Mouse (Mus musculus) liver, embryonic 11.5 days (tissue): ENCODE data around the gene Gdf1. TPM values are rescaled to one million over a fixed set of nuclear protein-coding genes. Genes with fewer than 3 reads are reported as not detected.

Experiments used
- ATAC-seq: fragments of 200-750 bp; cut with Nextera tagmentation; replicated peaks from 2 replicates; pipeline ENCODE4 v1.8.0; 2017; ENCODE audit warnings: moderate number of reproducible peaks, mild to moderate bottlenecking, moderate TSS enrichment, moderate library complexity; ENCODE audit not compliant: low FRiP score
- DNase-seq: peaks from one replicate; pipeline ENCODE4 v3.0.0-alpha.2; 2017; ENCODE audit warnings: low spot score
- H3K27ac ChIP-seq: fragments of 300-500 bp; sonication (generic); 2 replicates; pipeline ENCODE4 v1.5.1; 2014; ENCODE audit warnings: mild to moderate bottlenecking, low read depth, low read length, control low read depth
- H3K27me3 ChIP-seq: fragments of 300-500 bp; sonication (generic); replicated peaks from 2 replicates; pipeline ENCODE4 v1.6.1; 2014; ENCODE audit warnings: low read length, mixed read lengths; ENCODE audit not compliant: control insufficient read depth, insufficient read depth
- H3K36me3 ChIP-seq: fragments of 300-500 bp; sonication (generic); 2 replicates; pipeline ENCODE4 v1.6.1; 2014; ENCODE audit warnings: mild to moderate bottlenecking, low read length, moderate library complexity, mixed read lengths; ENCODE audit not compliant: control insufficient read depth, insufficient read depth
- H3K4me1 ChIP-seq: fragments of 300-500 bp; sonication (generic); replicated peaks from 2 replicates; pipeline ENCODE4 v1.6.1; 2014; ENCODE audit warnings: low read length, mixed read lengths; ENCODE audit not compliant: control insufficient read depth, insufficient read depth
- H3K4me2 ChIP-seq: fragments of 300-500 bp; sonication (generic); 2 replicates; pipeline ENCODE4 v1.6.1; 2014; ENCODE audit warnings: mild to moderate bottlenecking, control low read depth, moderate library complexity
- H3K4me3 ChIP-seq: fragments of 300-500 bp; sonication (generic); 2 replicates; pipeline ENCODE4 v1.5.1; 2014; ENCODE audit warnings: low read depth, low read length, control low read depth
- H3K9ac ChIP-seq: fragments of 300-500 bp; sonication (generic); 2 replicates; pipeline ENCODE4 v1.6.1; 2014; ENCODE audit warnings: low read depth, low read length, control low read depth
- H3K9me3 ChIP-seq: fragments of 300-500 bp; sonication (generic); 2 replicates; pipeline ENCODE4 v1.6.1; 2016; ENCODE audit warnings: low read length, inconsistent platforms, mixed read lengths; ENCODE audit not compliant: control insufficient read depth
- WGBS: fragments of 180-500 bp; shearing (Covaris S2); extraction: QIAGEN DNeasy Blood & Tissue Kit; methylation state at CpG from one replicate; pipeline ENCODE4 v1.1.7; 2014; 5-methylcytosine and 5-hydroxymethylcytosine counted together
- polyA plus RNA-seq: library from polyadenylated mRNA; unstranded; fragments of >200 nt; fragmentation: Nextera tagmentation; extraction: Ambion mirVana; gene quantifications from 2 replicates; pipeline ENCODE4 v1.2.1, GENCODE M21; 2014

Gene Gdf1
- polyA plus RNA-seq, 1 experiment from 2014 or later: 2.6 TPM

DNA sequence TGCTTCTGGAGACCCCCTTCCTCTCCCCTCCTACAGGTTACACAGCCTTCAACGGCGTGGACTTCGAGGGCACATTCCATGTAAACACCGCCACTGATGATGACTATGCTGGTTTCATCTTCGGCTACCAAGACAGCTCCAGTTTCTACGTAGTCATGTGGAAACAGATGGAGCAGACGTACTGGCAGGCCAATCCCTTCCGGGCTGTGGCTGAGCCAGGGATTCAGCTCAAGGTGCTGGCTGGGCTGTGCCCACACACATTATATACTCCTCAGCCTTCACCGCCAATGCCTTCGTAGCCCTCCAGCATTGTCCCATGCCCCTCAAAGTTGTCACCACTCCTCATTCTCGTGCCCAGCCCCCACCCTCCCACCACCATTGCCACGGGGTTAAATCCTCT is 50.5 kb downstream of the Gdf1 start:
- 84% methylated on average over 12 of the region's 12 CpGs for WGBS
- Histone ChIP-seq H3K9me3 (no peaks in the 10 kb centered on the region), H3K27ac (no peak overlapping the region), H3K4me3 (no peak overlapping the region), H3K4me2 (no peak overlapping the region), H3K9ac (no peak overlapping the region), H3K27me3 (peaks cover 57% of the 10 kb centered on the region), H3K4me1 (peaks cover 14% of the 10 kb centered on the region), H3K36me3 (no peaks in the 10 kb centered on the region)
- ATAC-seq (no peak), DNase-seq (no peak)

Other genes with a start within 250 kb of the Gdf1 start
- gene Hapln4, start 246.4 kb upstream of the Gdf1 start, polyA plus RNA-seq: 0.27 and 0.64 TPM in 2 replicates
- 0.08 and 0.15 TPM in 2 replicates for gene Ncan, start 208.9 kb upstream of the Gdf1 start, polyA plus RNA-seq
- 32.9 and 35.4 TPM in 2 replicates for gene Nr2c2ap, start 198.5 kb upstream of the Gdf1 start, polyA plus RNA-seq
- gene Rfxank, start 190.7 kb upstream of the Gdf1 start, polyA plus RNA-seq: 15.2 and 16.7 TPM in 2 replicates
- gene Borcs8, start 190.3 kb upstream of the Gdf1 start, polyA plus RNA-seq: 38.6 and 46.2 TPM in 2 replicates
- gene Mef2b, start 190.1 kb upstream of the Gdf1 start, polyA plus RNA-seq: 0.45 and 0.51 TPM in 2 replicates
- gene Tmem161a, start 157.5 kb upstream of the Gdf1 start, polyA plus RNA-seq: 53.1 and 53.4 TPM in 2 replicates
- gene Slc25a42, start 117.5 kb upstream of the Gdf1 start, polyA plus RNA-seq: 7.1 and 7.9 TPM in 2 replicates
- gene Sugp2, start 95.6 kb upstream of the Gdf1 start, polyA plus RNA-seq: 33.0 and 40.8 TPM in 2 replicates
- 34.8 and 35.0 TPM in 2 replicates for gene Armc6, start 95.4 kb upstream of the Gdf1 start, polyA plus RNA-seq
- 33.9 and 37.9 TPM in 2 replicates for gene Homer3, start 47.0 kb upstream of the Gdf1 start, polyA plus RNA-seq
- 56.5 and 59.1 TPM in 2 replicates for gene Ddx49, start 27.3 kb upstream of the Gdf1 start, polyA plus RNA-seq
- gene Cope, start 27.3 kb upstream of the Gdf1 start, polyA plus RNA-seq: 281 and 298 TPM in 2 replicates
- gene Cers1, start 14.0 kb upstream of the Gdf1 start, polyA plus RNA-seq: 1.1 and 1.2 TPM in 2 replicates
- gene Upf1, start 23.5 kb downstream of the Gdf1 start, polyA plus RNA-seq: 21.1 and 23.7 TPM in 2 replicates
- 0.43 and 0.48 TPM in 2 replicates for gene Comp, start 43.7 kb downstream of the Gdf1 start, polyA plus RNA-seq
- 11.3 and 13.1 TPM in 2 replicates for gene Crtc1, start 109.8 kb downstream of the Gdf1 start, polyA plus RNA-seq
- gene Klhl26, start 147.2 kb downstream of the Gdf1 start, polyA plus RNA-seq: 13.0 and 16.8 TPM in 2 replicates
- gene Tmem59l, start 157.5 kb downstream of the Gdf1 start, polyA plus RNA-seq: 0.87 and 1.1 TPM in 2 replicates
- 3.8 and 5.4 TPM in 2 replicates for gene Crlf1, start 163.3 kb downstream of the Gdf1 start, polyA plus RNA-seq
- gene Rex1bd, start 176.9 kb downstream of the Gdf1 start, polyA plus RNA-seq: 113 and 120 TPM in 2 replicates
- 1,024 and 1,077 TPM in 2 replicates for gene Uba52, start 181.0 kb downstream of the Gdf1 start, polyA plus RNA-seq
- 261 and 285 TPM in 2 replicates for gene Fkbp8, start 197.9 kb downstream of the Gdf1 start, polyA plus RNA-seq
- 68.8 and 75.2 TPM in 2 replicates for gene Kxd1, start 198.1 kb downstream of the Gdf1 start, polyA plus RNA-seq
- gene Ell, start 209.6 kb downstream of the Gdf1 start, polyA plus RNA-seq: 20.3 and 20.7 TPM in 2 replicates